Mouse (Mus musculus) cerebral cortex, adult 2 months (tissue): ENCODE results near the gene Krt28.

Experiments used
- WGBS: fragments of 180-500 bp; shearing (Covaris S2); methylation state at CpG from one replicate; pipeline ENCODE4 v1.1.7; 2018; 5-methylcytosine and 5-hydroxymethylcytosine counted together

The Krt28 gene

DNA sequence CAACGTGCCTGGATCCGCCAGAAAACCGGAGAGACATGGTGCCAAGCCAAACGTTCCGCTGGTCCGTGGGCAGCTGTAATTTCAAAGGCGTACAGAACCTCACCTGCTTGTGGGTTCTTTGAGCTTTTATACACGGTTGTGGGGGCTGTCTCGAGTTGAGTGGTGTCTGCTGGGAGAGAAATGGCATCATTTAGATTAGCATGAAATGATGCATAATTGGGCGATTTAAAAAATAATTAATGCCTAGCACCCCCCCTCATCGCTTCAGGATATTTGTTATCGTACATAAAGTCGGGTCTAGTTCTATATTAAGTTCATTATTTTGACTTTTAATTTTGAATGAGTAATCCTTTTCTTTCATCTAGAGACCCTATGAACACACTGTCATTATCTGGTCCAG is at the start of gene Krt28:
Gene Krt28, minus strand, starts transcription at position 101 of the 400 bp plus-strand sequence.
- 80% methylated on average over 13 of the region's 13 CpGs for WGBS

DNA sequence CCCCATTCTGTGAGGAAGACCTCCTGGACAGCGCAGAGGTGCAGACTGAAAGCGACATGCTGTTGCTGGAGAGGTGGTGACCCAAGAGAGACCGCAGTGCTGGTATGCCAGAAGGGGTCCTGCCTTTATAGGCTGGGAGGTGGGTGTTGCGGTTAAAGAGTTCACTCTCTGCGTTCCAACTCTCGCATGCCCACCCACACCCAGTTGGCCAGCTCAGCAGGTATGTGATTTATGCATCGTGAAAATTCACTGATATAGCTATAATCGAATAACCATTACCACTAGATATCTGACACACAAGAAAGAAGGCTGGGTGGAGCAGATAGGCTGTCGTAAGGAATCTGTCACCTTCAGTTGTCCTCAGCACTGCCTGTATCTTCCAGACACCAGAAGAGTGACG is 47.5 kb upstream of the Krt28 start, which contains the start of gene Krt12:
Gene Krt12, minus strand, starts transcription at position 101 of the 400 bp plus-strand sequence.
- 70% methylated on average over 10 of the region's 10 CpGs for WGBS

DNA sequence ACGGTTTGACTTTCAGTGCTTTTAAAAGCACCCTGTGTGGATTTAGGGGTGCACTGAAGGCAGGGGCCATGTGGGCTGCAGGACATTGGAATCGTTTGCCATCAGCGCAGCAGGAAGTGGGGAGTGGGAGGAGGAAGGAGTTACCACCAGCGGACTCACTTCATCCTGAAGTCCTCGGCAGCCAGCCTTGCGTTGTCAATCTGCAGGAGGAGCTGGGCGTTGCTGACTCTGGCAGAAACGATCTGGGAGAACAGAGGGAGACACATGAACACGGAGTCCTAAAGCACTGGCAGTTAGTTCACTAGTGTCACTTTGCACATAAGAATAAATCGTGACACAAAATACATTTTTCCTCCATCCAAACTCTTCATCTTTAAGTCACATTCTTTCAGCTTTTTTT is 45.9 kb upstream of the Krt28 start:
- WGBS, result 24% methylated on average over 10 of the region's 10 CpGs

DNA sequence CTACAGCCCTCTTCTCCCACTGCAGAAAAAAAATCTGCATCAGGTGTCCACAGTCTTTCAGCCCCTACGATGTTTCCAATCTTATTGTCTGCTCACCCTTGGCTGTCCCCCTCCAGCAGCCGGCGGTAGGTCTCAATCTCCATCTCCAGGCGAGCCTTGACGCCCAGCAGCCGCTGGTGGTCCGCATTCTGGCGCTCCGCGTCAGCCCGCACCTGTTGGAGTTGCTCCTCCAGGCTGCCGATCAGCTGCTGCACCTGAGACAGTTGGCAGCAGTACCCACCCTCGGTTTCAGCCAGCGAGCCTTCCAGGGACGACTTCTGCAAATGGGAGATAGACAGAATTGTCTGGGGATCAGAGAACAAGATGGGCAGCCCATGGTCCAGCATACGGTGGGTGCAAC is 43.1 kb upstream of the Krt28 start:
- WGBS, result 57% methylated on average over 16 of the region's 16 CpGs

DNA sequence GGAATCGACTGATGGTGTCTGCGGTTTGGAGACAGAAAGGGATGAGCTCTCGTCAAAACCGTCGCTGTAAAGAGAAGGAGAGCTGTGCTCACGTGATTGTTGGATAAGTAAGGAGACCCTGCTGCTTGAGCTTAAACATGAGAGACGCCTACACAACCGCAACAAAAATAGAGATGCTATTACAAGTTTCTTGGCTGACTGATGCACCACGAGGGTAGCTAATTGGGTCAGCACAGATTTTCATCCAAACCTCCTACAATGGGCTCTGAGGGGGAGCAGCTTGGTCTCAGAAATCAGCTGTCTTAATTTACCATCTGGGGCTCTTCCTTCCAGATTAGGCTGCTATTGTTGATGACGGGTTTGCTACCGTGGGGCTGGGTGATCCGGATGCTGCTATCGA is 42.2 kb upstream of the Krt28 start:
- 34% methylated on average over 13 of the region's 13 CpGs for WGBS

DNA sequence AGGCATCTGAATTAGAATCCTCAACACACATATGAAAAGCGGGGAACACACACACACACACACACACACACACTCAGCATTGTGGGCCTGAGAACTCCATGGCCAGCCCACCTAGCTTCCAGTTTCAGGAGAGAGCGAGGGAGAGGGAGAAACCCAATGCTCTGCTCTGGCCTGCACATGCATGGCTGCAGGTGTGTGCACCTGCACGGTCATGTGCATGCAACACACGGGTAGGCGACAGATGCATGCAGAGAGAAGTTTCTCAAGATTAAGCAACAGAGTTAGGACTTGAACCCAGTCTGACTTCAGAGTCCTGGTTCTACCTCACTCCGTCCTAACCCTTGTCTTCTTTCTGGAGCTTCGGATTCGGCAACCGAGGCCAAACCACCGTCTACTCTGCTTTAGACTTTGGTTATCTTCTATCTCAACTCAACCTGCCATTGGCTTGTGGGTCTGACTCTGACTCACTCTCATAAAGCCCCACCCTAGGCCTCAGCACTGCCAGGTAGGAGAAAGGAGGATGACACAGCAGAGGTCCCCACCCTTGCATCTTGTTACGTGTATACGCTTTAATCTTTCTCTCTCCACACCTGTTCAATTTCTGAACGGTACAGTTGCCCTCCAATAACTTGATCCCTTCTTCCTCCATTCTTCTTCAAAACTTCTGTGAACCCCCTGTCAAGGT is 39.9 kb upstream of the Krt28 start:
- WGBS, result 95% methylated on average over 13 of the region's 13 CpGs

DNA sequence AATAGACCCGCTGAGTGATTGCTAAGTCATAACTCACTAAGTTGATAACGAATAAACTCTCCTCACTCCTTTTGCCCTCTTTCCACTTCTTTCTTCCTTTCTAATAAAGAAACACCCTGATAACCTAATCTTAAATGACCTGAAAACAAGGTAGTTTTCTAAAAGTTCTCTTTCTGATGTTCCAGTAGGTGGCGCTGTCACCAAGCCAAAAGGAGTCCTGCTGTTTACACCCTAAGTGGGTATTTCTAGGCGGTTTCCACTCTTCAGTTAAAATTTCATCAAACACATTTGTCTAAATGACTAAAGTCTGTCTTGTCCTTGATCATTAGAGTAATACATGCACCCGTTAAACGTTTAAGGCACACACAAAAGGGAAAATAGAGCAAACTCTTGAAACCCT is 38.5 kb upstream of the Krt28 start:
- WGBS, result 22% methylated on average over 6 of the region's 6 CpGs

DNA sequence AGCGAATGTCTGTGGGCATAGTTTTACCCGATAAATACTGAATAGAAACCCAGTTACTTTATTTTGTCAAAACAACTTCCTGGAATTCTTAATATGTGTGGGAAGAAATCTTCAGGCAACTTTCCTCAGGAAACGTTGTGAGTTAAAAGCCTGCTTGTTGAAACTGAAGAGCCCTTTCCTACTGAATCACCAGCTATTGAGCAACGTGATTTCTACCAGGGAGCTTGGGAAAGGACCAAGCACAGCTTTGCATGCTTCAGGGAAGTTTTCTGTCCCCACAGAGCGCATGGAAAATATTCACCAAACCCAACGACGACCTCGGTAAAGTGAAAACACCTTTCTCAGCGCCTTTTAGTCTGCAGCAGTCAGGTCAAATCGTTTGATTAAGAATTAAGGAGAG is 31.5 kb upstream of the Krt28 start:
- 73% methylated on average over 10 of the region's 10 CpGs for WGBS

DNA sequence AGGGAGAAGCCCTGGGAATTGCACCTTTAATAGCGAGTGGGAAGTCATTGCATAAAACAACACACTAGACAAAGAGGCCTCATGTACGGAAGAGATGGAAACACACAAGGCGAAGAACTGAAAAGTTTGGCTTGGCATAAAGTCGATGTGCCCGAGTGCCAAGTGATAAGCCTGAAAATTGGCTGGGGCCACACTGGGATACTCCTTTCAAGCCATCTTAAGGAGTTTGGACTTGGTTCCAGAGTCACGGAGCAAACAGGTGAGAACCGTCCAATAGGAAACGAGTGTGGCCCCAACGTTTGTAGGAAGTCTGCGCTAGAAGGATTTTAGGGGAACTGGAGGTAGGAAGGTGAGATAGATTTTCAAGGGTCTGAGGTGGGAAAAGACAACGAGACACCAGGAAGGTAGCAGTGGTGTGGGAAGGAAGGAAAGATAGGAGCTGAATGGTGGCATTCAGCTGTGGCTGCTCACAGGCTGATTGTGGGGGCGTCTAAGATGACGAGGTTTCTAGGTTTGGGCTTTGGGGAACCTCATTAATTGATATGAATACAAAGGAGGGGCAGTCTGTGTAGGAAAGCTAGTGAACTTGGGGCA is 25.4 kb upstream of the Krt28 start:
- WGBS, result 84% methylated on average over 13 of the region's 13 CpGs

DNA sequence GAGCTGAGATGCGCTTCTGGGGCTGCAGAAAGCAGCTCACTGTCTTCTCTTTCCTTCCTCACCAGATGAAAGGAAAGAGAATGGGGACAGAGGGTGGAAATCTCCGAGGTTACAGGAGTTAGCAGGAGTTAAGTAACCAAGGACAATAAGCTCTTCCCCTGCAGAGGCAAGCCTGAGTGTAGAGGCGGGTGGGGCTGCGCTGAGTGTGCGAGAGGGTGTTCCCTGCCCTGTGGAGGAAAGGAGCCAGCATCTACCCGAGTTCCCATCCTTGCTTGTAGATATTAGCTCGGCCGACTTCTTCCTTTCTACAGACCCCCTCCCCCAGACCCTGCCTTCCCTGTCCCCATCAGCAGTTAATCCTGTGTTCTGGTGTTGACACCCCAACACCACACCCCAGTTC is 24.1 kb upstream of the Krt28 start:
- 46% methylated on average over 8 of the region's 8 CpGs for WGBS

DNA sequence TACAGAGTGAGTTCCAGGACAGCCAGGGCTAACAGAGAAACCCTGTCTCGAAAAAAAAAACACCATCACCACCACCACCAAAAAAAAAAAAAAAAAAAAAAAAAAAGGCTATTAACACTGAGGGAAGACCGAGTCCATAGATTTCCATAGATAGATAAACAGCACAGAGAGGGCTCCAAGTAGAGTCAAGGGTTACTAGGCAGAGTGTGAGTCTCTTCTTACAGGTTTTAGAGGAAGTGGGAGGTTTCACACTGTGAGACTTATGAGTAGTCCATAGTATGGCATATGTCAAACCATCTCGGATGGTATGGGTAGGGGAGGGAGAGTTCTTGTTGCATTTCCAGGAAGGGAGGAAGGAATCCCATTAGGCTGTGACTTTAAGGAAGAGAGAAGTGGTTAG is 23.4 kb upstream of the Krt28 start:
- WGBS, result 79% methylated on average over 3 of the region's 3 CpGs

DNA sequence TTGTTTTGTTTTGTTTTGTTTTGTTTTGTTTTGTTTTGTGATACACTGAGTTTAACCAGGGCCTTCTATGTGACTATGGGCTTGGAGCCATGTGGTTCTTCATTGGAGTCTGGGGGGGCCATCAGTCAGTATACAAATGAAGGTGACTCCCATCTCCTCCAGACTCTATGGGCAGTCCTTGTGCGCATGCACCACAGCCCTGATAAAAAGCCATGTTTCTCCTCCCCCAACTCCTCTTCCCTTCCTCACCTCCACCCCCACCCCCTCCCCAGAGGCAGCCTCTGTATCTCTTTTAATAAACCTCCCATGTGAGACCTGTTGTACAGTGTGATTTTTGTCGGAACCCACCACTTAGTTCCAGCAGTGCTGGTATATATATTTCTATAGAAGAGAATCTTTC is 22.0 kb upstream of the Krt28 start:
- WGBS, result 64% methylated on average over 2 of the region's 2 CpGs

DNA sequence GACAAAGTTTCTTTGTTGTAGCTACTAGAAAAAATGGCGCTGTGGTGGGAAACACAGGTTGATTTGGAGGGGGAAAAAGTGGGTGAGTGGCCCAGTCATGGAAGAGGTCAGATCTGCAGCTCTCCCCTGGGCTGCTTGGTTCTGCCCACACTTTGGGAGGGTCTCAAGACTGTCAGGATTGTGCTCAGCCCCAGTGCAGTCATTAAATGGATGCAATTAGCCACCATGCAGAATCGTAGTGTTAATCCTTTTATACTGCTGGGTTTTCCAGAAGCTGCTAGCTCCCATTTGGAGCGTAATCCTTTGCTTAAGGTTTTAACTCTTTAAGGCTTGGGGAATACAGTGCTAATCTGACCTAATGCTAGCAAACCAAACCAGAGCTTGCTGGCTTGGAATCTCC is 21.3 kb upstream of the Krt28 start:
- 48% methylated on average over 3 of the region's 3 CpGs for WGBS

DNA sequence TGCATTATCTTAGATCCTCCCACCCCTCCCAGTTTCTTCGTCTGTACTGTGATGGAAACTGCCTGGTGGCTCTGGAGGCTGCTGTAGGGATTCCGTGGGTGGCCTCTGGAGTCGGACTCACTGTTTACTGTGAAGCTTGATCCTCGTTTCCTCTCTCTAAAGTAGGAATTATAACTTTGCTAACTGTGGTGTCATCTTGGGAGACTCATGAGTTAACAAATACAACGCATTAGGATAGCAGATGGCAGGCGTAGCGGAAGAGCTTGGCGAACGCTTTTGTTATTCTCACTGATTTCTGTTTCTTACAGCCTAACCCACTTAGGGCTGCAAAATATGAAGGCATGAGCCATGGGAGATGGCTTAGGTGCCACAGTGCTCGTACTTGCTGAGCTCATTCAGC is 17.8 kb upstream of the Krt28 start:
- 46% methylated on average over 10 of the region's 10 CpGs for WGBS

DNA sequence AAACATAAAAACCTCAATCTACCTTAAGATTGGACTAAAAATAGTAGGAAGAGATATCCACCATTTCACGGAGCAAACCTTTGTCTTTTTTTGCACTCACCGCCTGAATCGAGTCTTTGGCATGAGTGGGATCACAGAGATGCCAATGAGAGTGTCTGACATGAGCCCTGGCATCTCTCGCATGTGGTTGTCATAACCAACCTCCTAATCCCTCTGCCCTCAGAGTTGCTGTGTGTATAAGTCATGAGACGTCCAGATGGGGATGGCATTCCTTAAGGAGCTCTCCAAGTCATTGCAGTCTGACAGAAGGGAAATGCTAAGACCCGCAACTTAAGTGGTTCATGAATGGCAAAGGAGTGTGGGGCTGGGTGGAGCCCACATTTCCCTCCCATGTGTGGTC is 16.7 kb upstream of the Krt28 start:
- WGBS, result 60% methylated on average over 6 of the region's 6 CpGs

DNA sequence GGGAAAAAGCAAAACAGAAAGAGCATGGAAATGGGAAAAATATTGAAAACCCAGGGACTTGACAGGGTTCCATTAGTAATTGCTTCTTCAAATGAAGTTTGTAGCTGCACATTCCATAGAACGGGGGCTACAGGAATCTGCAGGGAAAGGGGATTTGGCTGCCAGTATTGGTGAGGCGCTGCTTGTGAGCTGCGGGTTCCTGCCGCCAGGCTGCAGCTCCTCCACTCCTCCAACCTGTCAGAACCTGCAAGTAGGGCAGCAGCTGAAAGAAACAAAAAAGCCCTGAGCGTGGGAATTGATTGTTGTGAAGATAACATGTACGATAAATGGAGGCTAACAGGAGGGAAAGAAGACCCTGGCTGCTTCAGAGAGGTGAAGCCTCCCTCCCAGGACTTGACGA is 16.2 kb upstream of the Krt28 start:
- 53% methylated on average over 7 of the region's 7 CpGs for WGBS

DNA sequence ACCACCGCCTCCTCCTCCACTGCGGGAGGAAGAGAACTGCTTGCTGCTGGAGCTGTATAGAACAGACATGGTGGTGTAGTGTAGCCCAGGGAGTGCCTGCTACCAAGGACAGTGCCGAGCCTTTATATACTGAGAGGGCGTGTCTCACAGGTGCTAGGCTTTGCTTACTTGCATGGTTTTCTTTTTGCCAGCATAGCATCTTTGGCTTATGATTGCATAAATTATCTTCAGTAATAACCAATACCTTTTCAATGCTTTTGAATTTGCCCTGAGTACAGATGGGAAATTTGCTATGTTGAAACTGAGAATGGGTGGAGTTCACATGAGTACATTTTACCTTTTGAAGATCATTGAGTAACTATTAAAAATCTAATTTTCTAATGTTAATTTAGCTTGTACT is 14.6 kb upstream of the Krt28 start, which contains the start of gene Krt10:
Gene Krt10, minus strand, starts transcription at position 101 of the 400 bp plus-strand sequence.
- WGBS, result 80% methylated on average over 4 of the region's 4 CpGs

DNA sequence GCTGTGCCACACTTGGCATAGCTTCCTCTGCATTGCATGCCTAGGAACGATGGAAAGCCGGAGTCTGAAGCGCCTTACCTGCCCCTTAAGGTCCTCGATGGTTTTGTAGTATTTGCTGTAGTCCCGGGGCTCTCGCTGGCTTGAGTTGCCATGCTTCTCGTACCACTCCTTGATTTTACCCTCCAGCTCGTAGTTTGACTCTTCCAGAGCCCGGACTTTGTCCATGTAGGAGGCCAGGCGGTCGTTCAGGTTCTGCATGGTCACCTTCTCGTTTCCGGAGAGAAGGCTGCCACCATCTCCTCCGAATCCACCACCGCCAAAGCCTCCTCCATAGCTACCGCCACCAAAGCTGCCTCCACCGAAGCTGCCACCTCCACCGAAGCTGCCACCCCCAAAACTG is 14.0 kb upstream of the Krt28 start:
- 92% methylated on average over 18 of the region's 18 CpGs for WGBS

DNA sequence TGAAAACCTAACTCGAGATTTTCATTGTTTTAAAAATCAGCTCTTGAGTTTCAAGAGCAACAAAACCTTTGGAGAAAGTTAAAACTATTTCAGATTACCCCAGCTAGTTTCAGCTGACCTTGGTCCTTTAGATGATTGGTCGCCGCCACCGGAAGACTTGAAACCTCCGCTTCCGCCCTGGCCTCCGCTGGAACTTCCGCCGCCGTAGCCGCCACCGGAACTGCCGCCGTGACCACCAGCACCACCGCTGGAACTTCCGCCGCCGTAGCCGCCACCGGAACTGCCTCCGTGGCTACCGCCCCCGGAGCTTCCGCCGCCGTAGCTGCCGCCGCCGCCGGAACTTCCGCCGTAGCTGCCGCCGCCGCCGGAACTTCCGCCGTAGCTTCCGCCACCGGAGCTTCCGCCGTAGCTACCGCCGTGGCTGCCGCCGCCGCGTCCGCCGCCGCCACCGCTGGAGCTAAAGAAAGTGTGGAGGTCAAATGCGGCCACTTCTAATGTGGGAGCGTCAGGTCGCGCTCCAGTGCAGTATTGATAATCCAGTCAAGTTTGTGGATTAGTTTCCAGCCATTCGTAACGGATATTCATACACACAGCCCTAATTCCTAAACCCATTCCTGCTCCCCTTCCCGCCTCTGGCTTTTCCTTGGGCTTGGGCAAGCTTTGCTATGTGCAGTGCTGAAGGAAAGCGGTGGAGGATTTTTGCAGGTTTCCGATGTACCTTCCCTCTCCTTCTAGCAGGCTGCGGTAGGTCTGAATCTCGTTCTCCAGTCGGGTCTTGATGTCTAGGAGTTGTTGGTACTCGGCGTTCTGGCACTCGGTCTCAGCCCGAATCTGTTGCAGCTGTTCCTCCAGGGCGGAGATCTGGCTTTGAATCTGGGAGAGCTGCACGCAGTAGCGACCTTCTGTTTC is 11.4 kb upstream of the Krt28 start:
- WGBS, result 1% methylated on average over 71 of the region's 71 CpGs

DNA sequence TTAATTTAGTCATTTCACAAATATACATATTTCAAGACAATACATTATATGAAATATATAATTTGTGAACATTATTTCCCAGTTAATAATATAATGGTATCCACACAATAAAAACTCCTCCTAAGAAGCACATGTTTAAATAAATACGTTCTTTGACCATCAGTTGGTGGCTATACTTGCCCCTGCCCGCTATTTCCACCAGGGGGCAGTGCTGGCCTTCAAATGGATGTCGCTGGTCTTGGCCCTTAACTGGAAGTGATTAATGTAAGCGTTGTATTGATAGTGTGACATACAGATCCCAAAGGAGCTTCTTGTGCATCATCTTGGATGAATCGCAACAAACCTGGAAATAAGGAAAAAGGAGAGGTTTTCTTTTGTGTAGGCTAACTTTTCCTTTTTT is 4.9 kb upstream of the Krt28 start:
- 7% methylated on average over 5 of the region's 5 CpGs for WGBS

DNA sequence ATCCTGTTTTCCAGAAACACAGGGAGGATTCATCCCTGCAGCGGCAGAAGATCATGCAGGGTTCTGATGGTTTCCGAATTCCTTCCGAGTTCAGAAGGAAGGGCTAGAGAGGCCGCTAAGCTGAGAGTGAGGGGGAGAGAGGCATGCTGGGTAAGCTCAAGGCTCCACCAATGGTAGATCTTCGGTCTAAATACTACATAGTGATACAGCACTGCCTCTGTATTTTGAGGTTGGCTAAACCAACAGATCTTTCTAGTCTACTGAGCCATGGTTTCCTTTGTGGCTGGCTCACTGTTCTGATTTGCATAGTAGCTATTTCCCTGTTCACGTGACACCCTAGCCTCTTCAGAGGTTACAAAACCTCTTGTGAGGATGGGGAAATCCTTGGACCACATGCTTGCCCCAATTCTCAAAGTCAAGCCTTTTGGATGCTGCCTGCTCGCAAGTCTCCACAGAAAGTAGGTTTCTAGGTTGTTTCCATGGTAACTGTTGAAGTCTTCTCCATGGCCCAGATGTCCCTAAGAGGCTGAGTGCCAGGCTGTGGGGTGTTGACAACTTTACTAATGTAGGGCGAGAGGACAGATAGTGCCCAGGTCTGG is 4.8 kb downstream of the Krt28 start:
- 44% methylated on average over 8 of the region's 8 CpGs for WGBS

DNA sequence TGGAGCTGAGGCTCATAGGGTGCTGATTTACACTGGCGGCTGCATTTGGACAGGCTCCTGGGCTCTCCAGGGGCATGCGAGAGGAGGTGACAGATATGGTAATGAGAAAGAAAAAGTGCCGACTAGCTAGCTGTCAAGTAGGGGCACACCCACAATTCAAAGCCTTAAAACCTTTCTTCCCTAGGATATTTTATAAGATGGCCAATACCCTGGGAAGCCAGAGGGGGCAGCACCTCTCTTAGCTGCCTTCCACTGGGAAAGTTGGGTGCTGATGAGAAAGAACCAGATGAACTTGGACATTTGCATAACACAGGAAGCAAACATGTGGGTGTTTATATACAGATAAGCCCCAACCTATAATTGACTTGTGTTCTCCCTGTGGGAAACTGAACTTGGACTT is 5.5 kb downstream of the Krt28 start:
- WGBS, result 19% methylated on average over 3 of the region's 3 CpGs
